Mouse (Mus musculus) limb, embryonic 14.5 days (tissue): ENCODE results near the gene Prkch. TPM values are rescaled to one million over a fixed set of nuclear protein-coding genes. Genes with fewer than 3 reads are reported as not detected.

Source experiments
- ATAC-seq: fragments of 200-750 bp; cut with Nextera tagmentation; 2 replicates; pipeline ENCODE4 v1.8.0; 2017; ENCODE audit warnings: low read depth, moderate number of reproducible peaks, moderate TSS enrichment; ENCODE audit not compliant: low FRiP score
- DNase-seq: peaks from one replicate; pipeline ENCODE4 v3.0.0-alpha.2; 2015; ENCODE audit warnings: low spot score
- H3K27ac ChIP-seq: fragments of 300-500 bp; sonication (generic); replicated peaks from 2 replicates; pipeline ENCODE4 v1.5.1; 2014; ENCODE audit warnings: low read depth, mild to moderate bottlenecking, low read length, moderate library complexity, mixed read lengths
- H3K27me3 ChIP-seq: fragments of 300-500 bp; sonication (generic); 2 replicates; pipeline ENCODE4 v1.6.1; 2014; ENCODE audit warnings: low read length, mixed read lengths; ENCODE audit not compliant: control insufficient read depth, insufficient read depth
- H3K36me3 ChIP-seq: fragments of 300-500 bp; sonication (generic); 2 replicates; pipeline ENCODE4 v1.6.1; 2014; ENCODE audit warnings: mild to moderate bottlenecking, low read length, moderate library complexity, mixed read lengths; ENCODE audit not compliant: control insufficient read depth, insufficient read depth
- H3K4me1 ChIP-seq: fragments of 300-500 bp; sonication (generic); 2 replicates; pipeline ENCODE4 v1.6.1; 2014; ENCODE audit warnings: antibody characterized with exemption, low read length, mixed read lengths; ENCODE audit not compliant: control insufficient read depth, insufficient read depth
- H3K4me2 ChIP-seq: fragments of 300-500 bp; sonication (generic); replicated peaks from 2 replicates; pipeline ENCODE4 v1.6.1; 2014; ENCODE audit warnings: low read depth, mild to moderate bottlenecking, low read length, moderate library complexity; ENCODE audit not compliant: severe bottlenecking
- H3K4me3 ChIP-seq: fragments of 300-500 bp; sonication (generic); replicated peaks from 2 replicates; pipeline ENCODE4 v1.5.1; 2014; ENCODE audit warnings: low read length
- H3K9ac ChIP-seq: fragments of 300-500 bp; sonication (generic); 2 replicates; pipeline ENCODE4 v1.6.1; 2014; ENCODE audit warnings: mild to moderate bottlenecking, low read depth, low read length, moderate library complexity; ENCODE audit not compliant: severe bottlenecking
- H3K9me3 ChIP-seq: fragments of 300-500 bp; sonication (generic); 2 replicates; pipeline ENCODE4 v1.6.1; 2016; ENCODE audit warnings: low read length; ENCODE audit not compliant: control insufficient read depth
- POLR2A ChIP-seq: fragments of 200-500 bp; IDR thresholded peaks from 2 replicates; pipeline ENCODE4 v1.8.0; 2012; ENCODE audit warnings: inconsistent platforms, mild to moderate bottlenecking, moderate library complexity, borderline replicate concordance; ENCODE audit not compliant: insufficient read depth, insufficient read length; ENCODE audit errors: extremely low read depth
- WGBS: fragments of 180-500 bp; shearing (Covaris S2); extraction: QIAGEN DNeasy Blood & Tissue Kit; methylation state at CpG from one replicate; pipeline ENCODE4 v1.1.7; 2014; 5-methylcytosine and 5-hydroxymethylcytosine counted together
- polyA plus RNA-seq, 2 experiments: library from polyadenylated mRNA; depleted of rRNA in 1 of 2; stranded (reverse) in 1 of 2; unstranded in 1 of 2; fragments of >200 nt; fragmentation: Nextera tagmentation in 1 of 2; extraction: Ambion mirVana in 1 of 2; gene quantifications; 2 replicates each; pipeline versions ENCODE4 v1.2.1 to v1.2.3; 2012 to 2014

Prkch gene
- polyA plus RNA-seq, 2 experiments: 9.3 to 17.2 TPM

DNA sequence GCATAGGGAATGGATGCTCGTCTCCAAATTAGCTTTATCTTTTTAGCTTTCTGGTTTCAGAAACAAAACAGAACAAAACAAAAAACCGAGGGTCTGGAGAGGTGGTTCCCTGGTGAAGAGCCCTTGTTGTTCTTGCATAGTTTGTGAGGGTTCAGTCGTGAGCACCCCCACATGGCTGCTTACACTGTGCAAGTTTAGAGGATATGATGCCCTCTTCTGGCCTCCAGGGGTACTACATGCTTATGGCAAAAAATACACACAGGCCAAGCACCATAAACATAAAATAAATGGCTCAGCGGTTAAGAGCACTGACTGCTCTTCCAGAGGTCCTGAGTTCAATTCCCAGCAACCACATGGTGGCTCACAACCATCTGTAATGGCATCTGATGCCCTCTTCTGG is 108.8 kb downstream of the Prkch start:
- Histone ChIP-seq H3K27me3 (no peaks in the 10 kb centered on the region), H3K4me3 (no peak overlapping the region), H3K27ac (no peak overlapping the region), H3K9me3 (no peaks in the 10 kb centered on the region), H3K4me2 (no peak overlapping the region), H3K9ac (no peak overlapping the region), H3K4me1 (no peaks in the 10 kb centered on the region), H3K36me3 (no peaks in the 10 kb centered on the region)
- TF ChIP-seq POLR2A: no peak
- DNase-seq (peak; percentile 55), ATAC-seq (peak; percentile 67; the same call in 1 of the 2 replicates)
- WGBS: 23% methylated on average over 4 of the region's 4 CpGs

DNA sequence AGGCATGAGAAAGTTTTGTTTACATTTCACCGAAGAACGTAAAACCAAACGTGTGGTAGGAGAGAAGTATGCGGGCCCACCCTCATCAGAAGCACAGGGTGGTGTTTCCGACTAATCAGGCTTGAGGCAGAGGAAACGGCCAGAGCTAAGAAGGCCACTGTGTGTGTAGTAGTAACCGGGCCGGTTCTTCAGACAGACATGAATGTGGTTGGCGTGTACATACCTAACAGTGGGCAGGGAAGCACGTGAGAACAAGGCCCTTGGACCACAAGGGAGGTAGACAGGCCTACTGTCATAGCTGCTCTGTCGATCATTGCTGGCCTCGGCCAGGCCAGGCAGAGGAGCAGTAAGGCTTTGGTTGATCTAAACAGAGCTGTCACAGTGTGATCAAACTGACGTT is 110.1 kb downstream of the Prkch start:
- ATAC-seq (no peak), DNase-seq (no peak)
- H3K27me3 ChIP-seq: no peaks in the 10 kb centered on the region
- no peaks in the 10 kb centered on the region for H3K9me3 ChIP-seq
- no peak overlapping the region for H3K4me2 ChIP-seq
- no peak overlapping the region for H3K27ac ChIP-seq
- H3K4me3 ChIP-seq: no peak overlapping the region
- no peak for TF ChIP-seq POLR2A
- H3K9ac ChIP-seq: no peak overlapping the region
- 72% methylated on average over 13 of the region's 13 CpGs for WGBS
- no peaks in the 10 kb centered on the region for H3K36me3 ChIP-seq
- 0 out of 2 replicates have a peak, but pooled peaks cover 6% of the 10 kb centered on the region for H3K4me1 ChIP-seq

DNA sequence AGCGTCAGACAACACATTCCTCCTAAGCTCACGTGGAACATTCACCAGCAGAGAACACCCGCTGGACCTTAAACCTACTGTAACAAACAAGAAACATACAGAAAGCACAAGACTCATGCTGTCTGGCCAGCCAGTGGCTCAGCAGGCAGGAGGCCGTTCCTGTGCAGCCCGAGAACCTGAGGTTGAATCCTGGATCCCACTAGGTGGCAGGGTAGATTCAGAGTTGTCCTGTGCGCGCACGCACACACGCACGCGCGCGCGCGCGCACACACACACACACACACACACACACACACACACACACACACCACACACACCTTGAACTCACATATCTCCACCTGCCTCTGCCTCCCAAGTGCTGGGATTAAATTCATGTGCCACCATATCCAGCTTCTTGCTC is 110.5 kb downstream of the Prkch start:
- no peaks in the 10 kb centered on the region for H3K27me3 ChIP-seq
- WGBS: 83% methylated on average over 15 of the region's 16 CpGs
- H3K4me1 ChIP-seq: 0 out of 2 replicates have a peak, but pooled peaks cover 6% of the 10 kb centered on the region
- no peak overlapping the region for H3K4me2 ChIP-seq
- no peak overlapping the region for H3K4me3 ChIP-seq
- ATAC-seq (no peak), DNase-seq (no peak)
- TF ChIP-seq POLR2A: no peak
- no peak overlapping the region for H3K9ac ChIP-seq
- H3K9me3 ChIP-seq: no peaks in the 10 kb centered on the region
- no peaks in the 10 kb centered on the region for H3K36me3 ChIP-seq
- H3K27ac ChIP-seq: no peak overlapping the region

DNA sequence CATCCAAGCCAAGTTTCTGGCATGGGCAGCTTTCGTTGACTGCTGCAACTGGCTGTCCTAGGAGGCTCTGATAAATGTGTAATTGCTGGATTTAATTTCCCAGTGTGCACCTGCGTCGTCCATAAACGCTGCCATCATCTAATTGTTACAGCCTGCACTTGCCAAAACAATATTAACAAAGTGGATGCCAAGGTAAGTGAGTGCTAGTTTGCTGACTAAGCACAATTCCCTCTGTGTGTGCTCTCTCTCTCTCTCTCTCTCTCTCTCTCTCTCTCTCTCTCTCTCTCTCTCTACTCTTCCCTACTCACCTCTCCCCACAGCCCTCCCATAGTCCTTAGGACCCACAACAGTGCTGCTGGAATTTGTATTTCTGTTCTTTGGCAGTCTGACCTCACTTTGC is 111.5 kb downstream of the Prkch start:
- WGBS: 73% methylated on average over 4 of the region's 4 CpGs
- ATAC-seq: no peak
- DNase-seq: no peak
- Histone ChIP-seq H3K9me3 (no peaks in the 10 kb centered on the region), H3K4me2 (no peak overlapping the region), H3K27me3 (no peaks in the 10 kb centered on the region), H3K36me3 (no peaks in the 10 kb centered on the region), H3K27ac (no peak overlapping the region), H3K4me1 (0 out of 2 replicates have a peak, but pooled peaks cover 6% of the 10 kb centered on the region), H3K4me3 (no peak overlapping the region), H3K9ac (no peak overlapping the region)
- TF ChIP-seq POLR2A: no peak

DNA sequence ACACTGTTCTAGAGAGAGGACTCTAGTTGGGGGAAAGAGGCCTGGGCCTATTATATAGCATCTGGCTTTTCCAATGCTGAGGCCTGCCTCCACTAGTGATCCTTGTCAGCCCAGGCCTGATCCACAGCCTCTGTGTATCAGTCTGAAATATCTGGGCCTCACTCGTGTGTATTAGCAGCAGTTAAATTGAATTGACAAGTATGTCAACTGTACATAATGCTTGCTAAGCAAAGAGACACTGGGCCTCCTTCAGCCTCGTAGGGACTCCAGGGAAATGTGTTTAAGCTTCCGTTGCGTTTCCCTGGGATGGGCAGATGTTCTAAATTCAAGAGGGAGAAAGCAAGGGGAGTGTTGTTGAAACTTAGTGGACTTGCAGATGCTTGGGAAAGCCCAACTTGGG is 112.3 kb downstream of the Prkch start:
- H3K9me3 ChIP-seq: no peaks in the 10 kb centered on the region
- no peaks in the 10 kb centered on the region for H3K36me3 ChIP-seq
- 80% methylated on average over 4 of the region's 4 CpGs for WGBS
- DNase-seq (no peak), ATAC-seq (no peak)
- H3K4me2 ChIP-seq: no peak overlapping the region
- H3K9ac ChIP-seq: no peak overlapping the region
- H3K27me3 ChIP-seq: no peaks in the 10 kb centered on the region
- TF ChIP-seq POLR2A: no peak
- no peak overlapping the region for H3K27ac ChIP-seq
- no peak overlapping the region for H3K4me3 ChIP-seq
- H3K4me1 ChIP-seq: 0 out of 2 replicates have a peak, but pooled peaks cover 6% of the 10 kb centered on the region

DNA sequence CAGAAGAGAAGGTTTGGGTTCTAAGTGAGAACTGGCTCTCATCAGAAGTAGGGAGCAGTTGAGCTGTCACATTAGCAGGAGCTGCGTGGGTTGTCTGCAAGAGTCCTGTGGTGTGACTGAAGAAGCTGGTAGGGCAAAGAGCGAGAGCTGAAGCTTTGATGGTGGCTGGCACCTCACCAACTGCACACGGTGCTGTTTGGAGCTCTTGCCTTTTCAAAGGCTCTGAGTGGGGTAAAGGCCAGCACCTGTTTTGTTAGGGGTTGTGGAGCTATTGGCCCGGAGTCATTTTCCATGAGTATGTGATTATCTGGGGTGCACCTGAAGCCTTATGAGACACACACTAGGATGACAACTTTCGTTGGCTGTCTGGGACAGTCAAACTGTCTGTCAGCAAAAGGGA is 113.8 kb downstream of the Prkch start:
- Histone ChIP-seq H3K4me2 (no peak overlapping the region), H3K27me3 (no peaks in the 10 kb centered on the region), H3K4me1 (0 out of 2 replicates have a peak, but pooled peaks cover 6% of the 10 kb centered on the region), H3K27ac (no peak overlapping the region), H3K9me3 (no peaks in the 10 kb centered on the region), H3K9ac (no peak overlapping the region), H3K4me3 (no peak overlapping the region), H3K36me3 (no peaks in the 10 kb centered on the region)
- no peak for ATAC-seq
- no peak for TF ChIP-seq POLR2A
- WGBS: 72% methylated on average over 5 of the region's 5 CpGs
- DNase-seq: no peak
